Mouse (Mus musculus): ENCODE data around the gene Zic1. TPM values are rescaled to one million over a fixed set of nuclear protein-coding genes. Genes with fewer than 3 reads are reported as not detected.

The Zic1 gene
- total RNA-seq (2014; fragmentation: Nextera tagmentation) (not detected in 2 replicates), total RNA-seq (2017) (not detected in 2 replicates)

- no peak for ATAC-seq (replicated peaks; ENCODE audit: poor library complexity, severe bottlenecking)
Measured at GRCm38 (mm10) chr9:91365664-91366063, at the start of gene Zic1. Zic1 (minus strand) TSS chr9:91365810.

GRCm38 (mm10) chr9:91414007-91414661, 48.5 kb upstream of the Zic1 start:
- ATAC-seq (replicated peaks; ENCODE audit: poor library complexity, severe bottlenecking), result no peak

- no peak for ATAC-seq (replicated peaks; ENCODE audit: poor library complexity, severe bottlenecking)
Measured at GRCm38 (mm10) chr9:91409771-91410170, 44.2 kb upstream of the Zic1 start.

- ATAC-seq (replicated peaks; ENCODE audit: poor library complexity, severe bottlenecking), result no peak
Measured at GRCm38 (mm10) chr9:91406258-91406763, 40.7 kb upstream of the Zic1 start.

GRCm38 (mm10) chr9:91405753-91406178, 40.2 kb upstream of the Zic1 start:
- no peak for ATAC-seq (replicated peaks; ENCODE audit: poor library complexity, severe bottlenecking)

- ATAC-seq (replicated peaks; ENCODE audit: poor library complexity, severe bottlenecking), result no peak
Measured at GRCm38 (mm10) chr9:91404905-91405752, 39.5 kb upstream of the Zic1 start.

GRCm38 (mm10) chr9:91404229-91404628, 38.6 kb upstream of the Zic1 start:
- no peak for ATAC-seq (replicated peaks; ENCODE audit: poor library complexity, severe bottlenecking)

- no peak for ATAC-seq (replicated peaks; ENCODE audit: poor library complexity, severe bottlenecking)
Measured at GRCm38 (mm10) chr9:91401471-91401870, 35.9 kb upstream of the Zic1 start.

GRCm38 (mm10) chr9:91400482-91401093, 35.0 kb upstream of the Zic1 start:
- no peak for ATAC-seq (replicated peaks; ENCODE audit: poor library complexity, severe bottlenecking)

- ATAC-seq (replicated peaks; ENCODE audit: poor library complexity, severe bottlenecking), result no peak
Measured at GRCm38 (mm10) chr9:91399976-91400375, 34.4 kb upstream of the Zic1 start.

- ATAC-seq (replicated peaks; ENCODE audit: poor library complexity, severe bottlenecking), result no peak
Measured at GRCm38 (mm10) chr9:91395066-91395772, 29.6 kb upstream of the Zic1 start.

- no peak for ATAC-seq (replicated peaks; ENCODE audit: poor library complexity, severe bottlenecking)
Measured at GRCm38 (mm10) chr9:91394211-91394646, 28.6 kb upstream of the Zic1 start.

GRCm38 (mm10) chr9:91393376-91394068, 27.9 kb upstream of the Zic1 start:
- ATAC-seq (replicated peaks; ENCODE audit: poor library complexity, severe bottlenecking), result no peak

GRCm38 (mm10) chr9:91388173-91388572, 22.6 kb upstream of the Zic1 start:
- ATAC-seq (replicated peaks; ENCODE audit: poor library complexity, severe bottlenecking), result no peak

- no peak for ATAC-seq (replicated peaks; ENCODE audit: poor library complexity, severe bottlenecking)
Measured at GRCm38 (mm10) chr9:91387740-91388080, 22.1 kb upstream of the Zic1 start.

GRCm38 (mm10) chr9:91386891-91387739, 21.5 kb upstream of the Zic1 start:
- ATAC-seq (replicated peaks; ENCODE audit: poor library complexity, severe bottlenecking), result no peak

- ATAC-seq (replicated peaks; ENCODE audit: poor library complexity, severe bottlenecking), result no peak
Measured at GRCm38 (mm10) chr9:91386502-91386890, 20.9 kb upstream of the Zic1 start.

GRCm38 (mm10) chr9:91385561-91386430, 20.2 kb upstream of the Zic1 start:
- ATAC-seq (replicated peaks; ENCODE audit: poor library complexity, severe bottlenecking), result no peak

Data from granulocyte monocyte progenitor cell, adult 5-6 weeks (primary cell).